Comparison of ENCODE assay signal across 1 mouse cellular context in the genomic region with DNA sequence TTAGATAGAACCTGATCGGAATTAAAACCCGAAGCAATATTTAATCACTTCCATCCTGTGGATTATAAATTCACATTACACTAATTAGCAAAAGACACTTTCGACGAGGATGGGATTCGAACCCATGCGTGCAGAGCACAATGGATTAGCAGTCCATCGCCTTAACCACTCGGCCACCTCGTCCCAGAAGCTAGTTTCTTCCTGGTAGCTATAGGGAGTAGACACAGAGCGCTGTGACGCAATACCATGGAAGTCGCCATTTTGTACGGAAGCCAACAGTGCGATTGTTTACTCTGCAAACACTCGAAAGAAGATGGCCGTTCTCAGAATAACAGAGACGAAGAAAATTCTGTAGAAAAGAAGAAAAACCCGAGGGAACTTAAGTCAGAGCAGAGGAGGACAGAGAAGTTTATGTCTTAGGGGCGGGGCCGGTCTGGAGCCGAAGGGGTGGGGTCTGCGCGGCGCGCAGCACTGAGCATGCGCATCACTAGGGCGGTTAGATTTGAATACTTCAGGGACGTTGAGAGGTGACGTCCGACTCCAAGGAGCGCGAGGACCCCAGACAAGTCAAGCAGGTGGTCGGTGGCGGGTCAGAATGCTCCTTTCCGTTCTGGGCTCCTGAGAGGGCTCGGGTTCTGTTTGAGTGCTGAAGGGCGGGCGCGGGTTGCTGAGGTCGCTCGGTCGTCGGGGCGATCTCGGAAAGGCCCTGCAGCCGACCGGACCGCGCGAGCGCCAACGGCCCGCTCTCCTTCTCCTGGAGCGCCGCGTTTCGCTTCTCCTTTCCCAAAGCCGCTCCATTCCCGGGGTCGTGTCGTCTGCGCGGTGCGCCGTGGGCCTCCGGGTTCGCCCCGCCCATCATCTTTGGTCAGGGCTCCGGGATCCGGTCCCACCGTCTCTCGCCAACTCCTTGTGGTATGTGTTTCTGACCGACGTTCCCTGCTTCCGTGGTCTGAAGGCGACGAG.
A peak's percentile ranks its signal among the peaks of the same experiment; 100 is the strongest.
TF ChIP-seq lines count a peak whose summit lies in the region.

A gene (plus strand): TSS at position 471 of the 963 bp plus-strand sequence.

TF ChIP-seq in CH12.LX, 34 proteins besides CTCF, POLR2A, EP300 and RAD21 (continued from another document):
- TF ChIP-seq UBTF (IDR thresholded peaks at IDR 0.05; ENCODE audit: low read depth, low read length) (0 out of 2 replicates have a peak, but pooled peaks have one; percentile 30), IRF4 (IDR thresholded peaks at IDR 0.05; ENCODE audit: low read depth, low read length) (no peak), PAX5 (IDR thresholded peaks at IDR 0.05; ENCODE audit: low read length) (no peak), CHD1 (IDR thresholded peaks at IDR 0.05; ENCODE audit: low read depth, low read length) (no peak; the same call in 1 of the 2 replicates), CHD2 (IDR thresholded peaks at IDR 0.05; ENCODE audit: low read length) (peak; percentile 36; the same call in 1 of the 2 replicates), USF1 (IDR thresholded peaks at IDR 0.05; ENCODE audit: low read depth, low read length) (no peak), HCFC1 (IDR thresholded peaks at IDR 0.05; ENCODE audit: low read depth, low read length) (peak; percentile 77), GABPA (IDR thresholded peaks at IDR 0.05; ENCODE audit: insufficient replicate concordance, low read depth, low read length) (no peak), E2F4 (IDR thresholded peaks at IDR 0.05; ENCODE audit: insufficient replicate concordance, low read depth, low read length) (peak; percentile 82), BHLHE40 (IDR thresholded peaks at IDR 0.05; ENCODE audit: low read depth, low read length) (no peak), ZC3H11A (IDR thresholded peaks at IDR 0.05; ENCODE audit: low read depth, low read length) (no peak), ELF1 (IDR thresholded peaks at IDR 0.05; ENCODE audit: low read depth, low read length) (peak; percentile 99), NRF1 (IDR thresholded peaks at IDR 0.05; ENCODE audit: low read depth, low read length) (peak; percentile 88), MAFK (IDR thresholded peaks at IDR 0.05; ENCODE audit: insufficient replicate concordance, low read length) (peak; percentile 98), MAX (IDR thresholded peaks at IDR 0.05; ENCODE audit: low read length) (peak; percentile 73), TBP (conservative IDR thresholded peaks at IDR 0.05; ENCODE audit: low read depth, low read length) (peak; percentile 100), SMC3 (IDR thresholded peaks at IDR 0.05; ENCODE audit: low read depth, low read length) (no peak), SIN3A (IDR thresholded peaks at IDR 0.05; ENCODE audit: low read length) (peak; percentile 71), USF2 (conservative IDR thresholded peaks at IDR 0.05; ENCODE audit: low read depth, low read length) (no peak), MEF2A (IDR thresholded peaks at IDR 0.05; ENCODE audit: borderline replicate concordance, low read depth, low read length) (peak; percentile 41), KAT2A (IDR thresholded peaks at IDR 0.05; ENCODE audit: insufficient replicate concordance, low read length) (peak; percentile 86), ZKSCAN1 (IDR thresholded peaks at IDR 0.05; ENCODE audit: borderline replicate concordance, low read depth, low read length) (no peak), JUN (IDR thresholded peaks at IDR 0.05; ENCODE audit: insufficient read depth, low read depth, low read length) (peak; percentile 2; the same call in 1 of the 2 replicates), MYC (IDR thresholded peaks at IDR 0.05; ENCODE audit: low read depth, low read length) (peak; percentile 47; the same call in 1 of the 2 replicates), ZMIZ1 (IDR thresholded peaks at IDR 0.05; ENCODE audit: low read depth, low read length) (0 out of 2 replicates have a peak, but pooled peaks have one; percentile 61), TCF12 (IDR thresholded peaks at IDR 0.05; ENCODE audit: low read depth, low read length) (peak; percentile 27), NELFE (IDR thresholded peaks at IDR 0.05; ENCODE audit: low read depth, low read length) (peak; percentile 88), ETS1 (conservative IDR thresholded peaks at IDR 0.05; ENCODE audit: low read depth, low read length) (peak; percentile 33; the same call in 1 of the 2 replicates), RCOR1 (conservative IDR thresholded peaks at IDR 0.05; ENCODE audit: low read depth, low read length) (no peak), MXI1 (IDR thresholded peaks at IDR 0.05; ENCODE audit: low read depth, low read length) (peak; percentile 62; the same call in 1 of the 2 replicates), JUND (conservative IDR thresholded peaks at IDR 0.05; ENCODE audit: low read depth, low read length) (peak; percentile 24), ZNF384 (IDR thresholded peaks at IDR 0.05; ENCODE audit: low read depth, low read length) (no peak), POLR2AphosphoS2 (IDR thresholded peaks at IDR 0.05; ENCODE audit: low read depth, low read length) (peak; percentile 79)
